Mouse (Mus musculus): Measurements from ENCODE around the gene Nudt7. TPM values are rescaled to one million over a fixed set of nuclear protein-coding genes. Genes with fewer than 3 reads are reported as not detected.
A peak's percentile ranks its signal among the peaks of the same experiment; 100 is the strongest.

The Nudt7 gene
- total RNA-seq (2021) = 10 to 100 TPM; 68.9 to 77.9 TPM
- long read RNA-seq, experiment 1, transcript Nudt7-202 (4 exons, 3,543 nt) = major isoform, 64 of 94 reads
- long read RNA-seq, experiment 1, transcript Nudt7-205 (4 exons, 966 nt) = minor isoform, 5 of 94 reads
- long read RNA-seq, experiment 1, transcript Nudt7-204 (3 exons, 707 nt) = minor isoform, 5 of 94 reads
- long read RNA-seq, experiment 1, partial matches to known transcripts = 11 of 94 reads
- long read RNA-seq, experiment 1, other reads (novel, unspliced or antisense) = 6 of 94 reads
- long read RNA-seq, experiment 2, transcript Nudt7-202 (4 exons, 3,543 nt) = major isoform, 41 of 52 reads
- long read RNA-seq, experiment 2, partial matches to known transcripts = 5 of 52 reads
- long read RNA-seq, experiment 2, other reads (novel, unspliced or antisense) = 1 of 52 reads

- peak; percentile 92 for DNase-seq
Observed at GRCm38 (mm10) chr8:114133510-114134362, at the start of gene Nudt7. Nudt7 (plus strand) TSS chr8:114133557.

- no peak for DNase-seq
Observed at GRCm38 (mm10) chr8:114087932-114088331, 45.4 kb upstream of the Nudt7 start.

- no peak for DNase-seq
Observed at GRCm38 (mm10) chr8:114090736-114091135, 42.6 kb upstream of the Nudt7 start.

- DNase-seq = no peak
Observed at GRCm38 (mm10) chr8:114093321-114093720, 40.0 kb upstream of the Nudt7 start.

GRCm38 (mm10) chr8:114094526-114094925 is 38.8 kb upstream of the Nudt7 start:
- DNase-seq = peak; percentile 75

- DNase-seq = no peak
Observed at GRCm38 (mm10) chr8:114100561-114101206, 32.7 kb upstream of the Nudt7 start.

GRCm38 (mm10) chr8:114103401-114103800 is 30.0 kb upstream of the Nudt7 start:
- no peak for DNase-seq

- DNase-seq = no peak
Observed at GRCm38 (mm10) chr8:114105971-114106370, 27.4 kb upstream of the Nudt7 start.

GRCm38 (mm10) chr8:114109365-114110140 is 23.8 kb upstream of the Nudt7 start:
- no peak for DNase-seq

GRCm38 (mm10) chr8:114115076-114115475 is 18.3 kb upstream of the Nudt7 start:
- no peak for DNase-seq

GRCm38 (mm10) chr8:114116049-114116448 is 17.3 kb upstream of the Nudt7 start:
- no peak for DNase-seq

- no peak for DNase-seq
Observed at GRCm38 (mm10) chr8:114117439-114117838, 15.9 kb upstream of the Nudt7 start.

GRCm38 (mm10) chr8:114121781-114122180 is 11.6 kb upstream of the Nudt7 start:
- DNase-seq = peak; percentile 49

- no peak for DNase-seq
Observed at GRCm38 (mm10) chr8:114123611-114124010, 9.7 kb upstream of the Nudt7 start.

- no peak for DNase-seq
Observed at GRCm38 (mm10) chr8:114124084-114124750, 9.1 kb upstream of the Nudt7 start.

- DNase-seq = no peak
Observed at GRCm38 (mm10) chr8:114130838-114131237, 2.5 kb upstream of the Nudt7 start.

GRCm38 (mm10) chr8:114131421-114131820 is 1.9 kb upstream of the Nudt7 start:
- no peak for DNase-seq

GRCm38 (mm10) chr8:114133050-114133509 is 277 bp upstream of the Nudt7 start:
- DNase-seq = no peak

- DNase-seq = no peak
Observed at GRCm38 (mm10) chr8:114136750-114137149, 3.4 kb downstream of the Nudt7 start.

GRCm38 (mm10) chr8:114137181-114137580 is 3.8 kb downstream of the Nudt7 start:
- DNase-seq = peak; percentile 23

GRCm38 (mm10) chr8:114140437-114140836 is 7.1 kb downstream of the Nudt7 start:
- DNase-seq = peak; percentile 15
